8 mouse cellular contexts compared by ENCODE assay signal in the genomic region with DNA sequence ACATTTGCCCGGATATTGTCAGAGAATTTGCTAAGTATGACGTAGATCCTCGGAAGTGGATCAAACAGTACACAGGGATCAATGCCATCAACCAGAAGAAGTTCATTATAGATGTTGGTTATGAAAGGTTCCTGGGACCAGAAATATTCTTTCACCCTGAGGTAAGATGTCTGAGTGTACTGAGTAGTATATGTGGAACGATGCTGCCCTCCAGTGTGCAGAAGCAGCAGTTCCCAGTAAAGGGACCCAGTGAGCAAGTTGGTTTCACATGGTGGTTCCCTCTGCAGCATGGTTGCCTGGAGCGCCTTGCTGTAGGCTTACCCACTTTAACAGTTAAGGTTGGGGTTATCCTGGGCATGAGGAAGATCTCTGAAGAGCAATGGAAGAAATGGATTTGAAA.
DNase-seq lines count a peak whose midpoint lies in the region; ATAC-seq and TF ChIP-seq lines count a peak whose summit lies in the region.

No protein-coding gene starts in this region.

- 75% methylated on average over 5 of the region's 5 CpGs for WGBS in forebrain, embryonic 15.5 days
- WGBS in hindbrain, postnatal 0 days: 73% methylated on average over 5 of the region's 5 CpGs
- WGBS in neural tube, embryonic 11.5 days: 79% methylated on average over 5 of the region's 5 CpGs

- H3K27ac ChIP-seq in ES-E14 (ENCODE audit: insufficient read depth, low read depth, low read length, poor library complexity, severe bottlenecking): no peak overlapping the region
- no peak overlapping the region for H3K27ac ChIP-seq in forebrain, embryonic 15.5 days (replicated peaks)
- no peak overlapping the region for H3K27ac ChIP-seq in hindbrain, postnatal 0 days
- no peak overlapping the region for H3K27ac ChIP-seq in neural tube, embryonic 11.5 days (ENCODE audit: low read depth, low read length)

- no peaks in the 10 kb centered on the region for H3K4me1 ChIP-seq in ES-E14 (ENCODE audit: control insufficient read depth in 2 of 2, insufficient read depth in 2 of 2, low read length in 2 of 2, poor library complexity in 1 of 2)
- peaks cover 8% of the 10 kb centered on the region for H3K4me1 ChIP-seq in forebrain, embryonic 15.5 days
- no peaks in the 10 kb centered on the region; the same call in 1 of the 2 replicates for H3K4me1 ChIP-seq in hindbrain, postnatal 0 days (ENCODE audit: insufficient read depth, low read length)
- H3K4me1 ChIP-seq in neural tube, embryonic 11.5 days (ENCODE audit: control insufficient read depth, insufficient read depth, low read length): no peaks in the 10 kb centered on the region

- no peaks in the 10 kb centered on the region for H3K9me3 ChIP-seq in ES-E14 (ENCODE audit: control insufficient read depth, insufficient read depth, low read depth, low read length)
- H3K9me3 ChIP-seq in forebrain, embryonic 15.5 days: no peaks in the 10 kb centered on the region
- H3K9me3 ChIP-seq in hindbrain, postnatal 0 days (ENCODE audit: low read length): no peaks in the 10 kb centered on the region
- H3K9me3 ChIP-seq in neural tube, embryonic 11.5 days (ENCODE audit: control insufficient read depth, low read length): no peaks in the 10 kb centered on the region

- H3K4me3 ChIP-seq in ES-E14 (ENCODE audit: insufficient read depth in 1 of 2, low read depth in 1 of 2, low read length in 2 of 2, poor library complexity in 1 of 2, severe bottlenecking in 1 of 2): no peak overlapping the region
- no peak overlapping the region for H3K4me3 ChIP-seq in forebrain, embryonic 15.5 days
- no peak overlapping the region for H3K4me3 ChIP-seq in hindbrain, postnatal 0 days (ENCODE audit: low read length)
- no peak overlapping the region for H3K4me3 ChIP-seq in neural tube, embryonic 11.5 days (ENCODE audit: low read depth, low read length)

- DNase-seq in B cell, adult 2 months: peak; percentile 46 to 50
- DNase-seq in ES-E14 (ENCODE audit: low read depth, low spot score): no peak
- DNase-seq in cerebellum, adult 11-12 months: peak; percentile 34
- peak; percentile 81 for DNase-seq in hindbrain, postnatal 0 days (ENCODE audit: low spot score)
- DNase-seq in left cerebral cortex, postnatal 14 days (ENCODE audit: low spot score in 2 of 2): peak; percentile 74 to 78
- DNase-seq in neural tube, embryonic 11.5 days (ENCODE audit: low spot score): peak; percentile 48

- peak; percentile 90 for TF ChIP-seq CTCF in hindbrain, postnatal 0 days (IDR thresholded peaks at IDR 0.05; ENCODE audit: low read depth)

- peak; percentile 84 for ATAC-seq in forebrain, embryonic 15.5 days (replicated peaks)
- peak; percentile 90 for ATAC-seq in hindbrain, postnatal 0 days
- ATAC-seq in neural tube, embryonic 11.5 days (ENCODE audit: insufficient read depth, low FRiP score, low TSS enrichment): no peak; the same call in 1 of the 2 replicates
- ATAC-seq in monocyte, adult 5-6 weeks (replicated peaks; ENCODE audit: insufficient number of reproducible peaks, low FRiP score, low TSS enrichment, poor library complexity, severe bottlenecking): no peak

- H3K9ac ChIP-seq in ES-E14 (ENCODE audit: insufficient read depth, low read depth, low read length, poor library complexity, severe bottlenecking): no peak overlapping the region
- H3K9ac ChIP-seq in forebrain, embryonic 15.5 days (replicated peaks): no peak overlapping the region
- no peak overlapping the region for H3K9ac ChIP-seq in hindbrain, postnatal 0 days (replicated peaks; ENCODE audit: low read length)
- H3K9ac ChIP-seq in neural tube, embryonic 11.5 days (ENCODE audit: low read length): no peak overlapping the region

- H3K4me2 ChIP-seq in forebrain, embryonic 15.5 days (replicated peaks): no peak overlapping the region
- no peak overlapping the region for H3K4me2 ChIP-seq in hindbrain, postnatal 0 days (ENCODE audit: low read depth, low read length)
- H3K4me2 ChIP-seq in neural tube, embryonic 11.5 days (ENCODE audit: low read depth): no peak overlapping the region

- no peaks in the 10 kb centered on the region for H3K27me3 ChIP-seq in forebrain, embryonic 15.5 days
- no peaks in the 10 kb centered on the region for H3K27me3 ChIP-seq in hindbrain, postnatal 0 days (ENCODE audit: insufficient read depth, low read length)
- H3K27me3 ChIP-seq in neural tube, embryonic 11.5 days (ENCODE audit: control insufficient read depth, insufficient read depth, low read length): no peaks in the 10 kb centered on the region

- intact Hi-C loops in left cerebral cortex, postnatal 14 days (cut with DNase I): loop anchor here (5.0 to 10.0 kb wide), 3 partner anchors 69 to 409 kb away; no protein-coding TSS in a partner anchor

- H3K36me3 ChIP-seq in ES-E14 (ENCODE audit: control insufficient read depth, insufficient read depth, low read length, poor library complexity, severe bottlenecking): no peaks in the 10 kb centered on the region
- no peaks in the 10 kb centered on the region for H3K36me3 ChIP-seq in forebrain, embryonic 15.5 days
- no peaks in the 10 kb centered on the region for H3K36me3 ChIP-seq in hindbrain, postnatal 0 days (ENCODE audit: insufficient read depth, low read length)
- H3K36me3 ChIP-seq in neural tube, embryonic 11.5 days (ENCODE audit: control insufficient read depth, insufficient read depth, low read length): no peaks in the 10 kb centered on the region

- in situ Hi-C loops in ES-E14 (cut with MboI; ENCODE audit: low sequenced_read_pairs in 2 of 2, unreplicated experiment in 2 of 2): no loop called here

TF ChIP-seq in ES-E14, 5 proteins besides CTCF, POLR2A, EP300 and RAD21:
- TF ChIP-seq CHD2 (IDR thresholded peaks at IDR 0.05; ENCODE audit: low read depth, low read length) (no peak), ZC3H11A (IDR thresholded peaks at IDR 0.05; ENCODE audit: borderline replicate concordance, low read depth, low read length) (peak; percentile 34; the same call in 1 of the 2 replicates)
TF ChIP-seq in ES-E14: peak in this region for 1.

Comparison
In these comparisons a context has a peak if more than half of its experiments do, and no peak if none do; other contexts are left out.
1. ATAC-seq: peak in forebrain, embryonic 15.5 days (single experiment) and hindbrain, postnatal 0 days (single experiment); none in neural tube, embryonic 11.5 days (single experiment) and monocyte, adult 5-6 weeks (single experiment).